Mouse (Mus musculus) lung, postnatal 0 days (tissue): ENCODE measurements around the gene Vil1.

Source experiments
- CTCF ChIP-seq: IDR thresholded peaks from 2 replicates; pipeline ENCODE4 v1.5.1; 2016; ENCODE audit warnings: antibody characterized with exemption, mild to moderate bottlenecking
- EP300 ChIP-seq: IDR thresholded peaks from 2 replicates; pipeline ENCODE4 v1.6.1; 2016; ENCODE audit warnings: antibody characterized with exemption, mild to moderate bottlenecking, control low read depth

- TF ChIP-seq EP300 (no peak), CTCF (no peak)
Measured at GRCm38 (mm10) chr1:74373372-74373771, 35.8 kb upstream of the Vil1 start.
